Mouse (Mus musculus) heart, postnatal 0 days (tissue): Measurements from ENCODE around the gene Ninl.

Experiments used
- CTCF ChIP-seq: IDR thresholded peaks from 2 replicates; pipeline ENCODE4 v1.5.1; 2016; ENCODE audit warnings: antibody characterized with exemption, control low read depth, low read depth
- EP300 ChIP-seq: IDR thresholded peaks from 2 replicates; pipeline ENCODE4 v1.6.1; 2016; ENCODE audit warnings: antibody characterized with exemption, low read depth

DNA sequence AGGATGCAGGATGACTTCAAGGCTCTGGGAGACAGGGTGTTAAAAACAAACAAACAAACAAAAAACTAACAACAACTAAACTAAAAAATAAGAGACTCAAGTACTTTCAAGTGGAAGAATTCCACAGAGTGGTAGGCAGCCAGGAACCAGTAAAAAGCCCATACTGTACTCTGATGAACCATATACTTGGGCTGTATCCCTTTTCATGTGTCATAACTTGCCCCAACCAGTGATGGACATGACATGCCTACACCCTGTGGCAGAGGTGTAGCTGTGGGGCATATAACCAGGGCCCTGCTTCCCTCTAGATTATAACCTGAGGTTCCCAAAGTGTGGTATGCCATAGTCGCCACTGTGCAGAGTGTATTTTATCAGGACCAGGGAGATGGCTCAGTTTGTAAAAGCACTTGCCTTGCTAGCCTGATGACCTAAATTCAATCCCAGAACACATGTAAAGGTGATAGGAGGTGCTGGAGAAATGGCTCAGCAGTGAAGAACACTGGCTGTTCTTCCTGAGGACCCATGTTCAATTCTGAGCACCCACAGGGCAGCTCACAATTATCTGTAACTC, 29.6 kb downstream of the Ninl start:
- TF ChIP-seq CTCF (no peak), EP300 (no peak)
